Mouse (Mus musculus): ENCODE data around the gene Cdk6. TPM values are rescaled to one million over a fixed set of nuclear protein-coding genes. Genes with fewer than 3 reads are reported as not detected.

Gene Cdk6
- polyA plus RNA-seq, 2 experiments, result 5.7 to 13.9 TPM

- Histone ChIP-seq H3K4me2 (ENCODE audit: low read depth) (peak overlapping the region; percentile 45), H3K4me1 (replicated peaks; ENCODE audit: control insufficient read depth in 2 of 2, insufficient read depth in 2 of 2, low read length in 1 of 2) (peaks cover 11 to 39% of the 10 kb centered on the region in 2 experiments), H3K36me3 (replicated peaks; ENCODE audit: control insufficient read depth, insufficient read depth, low read depth) (no peaks in the 10 kb centered on the region), H3K9ac (replicated peaks) (no peak overlapping the region), H3K27me3 (ENCODE audit: control insufficient read depth, insufficient read depth, low read length) (no peaks in the 10 kb centered on the region), H3K27ac (no peak overlapping the region; the same call in 1 of the 2 replicates), H3K4me3 (ENCODE audit: insufficient read depth in 1 of 2, low read depth in 2 of 2, low read length in 2 of 2) (no peak overlapping the region), H3K9me3 (ENCODE audit: control insufficient read depth, low read length) (no peaks in the 10 kb centered on the region)
- ATAC-seq (ENCODE audit: insufficient read depth) (0 out of 2 replicates have a peak, but pooled peaks have one; percentile 11), DNase-seq (ENCODE audit: low read depth in 3 of 3, low spot score in 3 of 3) (no peak)
- WGBS (ENCODE audit: insufficient replicate concordance), result 20% methylated on average over 8 of the region's 8 CpGs
- TF ChIP-seq EP300 (IDR thresholded peaks at IDR 0.05; ENCODE audit: low read depth), result no peak
- TF ChIP-seq CTCF (IDR thresholded peaks at IDR 0.05; ENCODE audit: low read depth), result no peak
These were observed 160.3 kb downstream of the Cdk6 start for GRCm38 (mm10) chr5:3501564-3502001.

DNA sequence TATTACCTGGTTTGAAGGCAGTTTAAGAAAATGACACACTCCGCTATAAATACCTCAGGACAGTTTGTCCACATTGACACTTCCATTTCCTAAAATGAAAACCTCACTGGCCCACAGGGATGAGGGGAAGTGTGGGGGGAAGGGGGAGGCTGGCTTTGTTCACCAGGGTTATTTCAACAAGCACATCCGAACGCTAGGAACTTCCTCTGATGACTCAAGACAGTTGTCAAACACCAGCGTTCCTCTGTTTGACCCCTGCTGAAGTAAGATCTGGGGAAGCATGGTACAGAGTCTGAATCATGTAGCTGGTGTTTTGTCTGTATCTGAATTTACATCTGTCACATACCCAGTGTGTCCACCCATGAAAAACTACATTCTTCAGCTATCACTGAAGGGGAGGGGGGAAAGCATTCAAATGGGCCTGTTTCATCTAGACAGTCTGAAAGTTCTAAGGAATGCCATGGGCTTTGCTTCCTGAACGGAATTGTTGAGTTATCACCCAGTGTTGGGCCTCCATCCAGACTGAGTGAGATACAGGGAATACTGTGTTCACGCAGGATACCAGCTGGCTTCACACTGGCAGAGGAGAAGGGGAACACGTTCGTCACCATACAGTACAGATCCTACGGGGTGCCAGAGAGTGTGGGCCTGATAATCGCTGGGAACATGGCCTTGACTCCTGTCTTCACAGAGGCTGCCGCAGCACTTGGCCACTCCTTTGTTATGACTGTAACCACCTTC lies 161.5 kb downstream of the Cdk6 start:
- TF ChIP-seq CTCF (IDR thresholded peaks at IDR 0.05; ENCODE audit: low read depth) (no peak), EP300 (IDR thresholded peaks at IDR 0.05; ENCODE audit: low read depth) (peak; percentile 33; the same call in 1 of the 2 replicates)
- Histone ChIP-seq H3K4me3 (ENCODE audit: insufficient read depth in 1 of 2, low read depth in 2 of 2, low read length in 2 of 2) (no peak overlapping the region), H3K4me2 (ENCODE audit: low read depth) (no peak overlapping the region), H3K9ac (replicated peaks) (no peak overlapping the region), H3K27ac (no peak overlapping the region), H3K9me3 (ENCODE audit: control insufficient read depth, low read length) (no peaks in the 10 kb centered on the region), H3K36me3 (replicated peaks; ENCODE audit: control insufficient read depth, insufficient read depth, low read depth) (no peaks in the 10 kb centered on the region), H3K27me3 (ENCODE audit: control insufficient read depth, insufficient read depth, low read length) (no peaks in the 10 kb centered on the region), H3K4me1 (replicated peaks; ENCODE audit: control insufficient read depth in 2 of 2, insufficient read depth in 2 of 2, low read length in 1 of 2) (peaks cover 11 to 39% of the 10 kb centered on the region in 2 experiments)
- ATAC-seq (ENCODE audit: insufficient read depth) (peak; percentile 47; the same call in 1 of the 2 replicates), DNase-seq (ENCODE audit: low read depth in 3 of 3, low spot score in 3 of 3) (no peak)
- 26% methylated on average over 11 of the region's 11 CpGs for WGBS (ENCODE audit: insufficient replicate concordance)

- ATAC-seq (ENCODE audit: insufficient read depth), result no peak
- no peak overlapping the region for H3K4me3 ChIP-seq (ENCODE audit: insufficient read depth in 1 of 2, low read depth in 2 of 2, low read length in 2 of 2)
- no peak for DNase-seq (ENCODE audit: low read depth in 3 of 3, low spot score in 3 of 3)
- H3K4me1 ChIP-seq (replicated peaks; ENCODE audit: control insufficient read depth in 2 of 2, insufficient read depth in 2 of 2, low read length in 1 of 2), result peaks cover 11 to 40% of the 10 kb centered on the region in 2 experiments
- H3K36me3 ChIP-seq (replicated peaks; ENCODE audit: control insufficient read depth, insufficient read depth, low read depth), result no peaks in the 10 kb centered on the region
- H3K9me3 ChIP-seq (ENCODE audit: control insufficient read depth, low read length), result no peaks in the 10 kb centered on the region
- no peak overlapping the region for H3K4me2 ChIP-seq (ENCODE audit: low read depth)
- H3K9ac ChIP-seq (replicated peaks), result no peak overlapping the region
- no peak for TF ChIP-seq EP300 (IDR thresholded peaks at IDR 0.05; ENCODE audit: low read depth)
- no peak for TF ChIP-seq CTCF (IDR thresholded peaks at IDR 0.05; ENCODE audit: low read depth)
- H3K27ac ChIP-seq, result no peak overlapping the region
- no peaks in the 10 kb centered on the region for H3K27me3 ChIP-seq (ENCODE audit: control insufficient read depth, insufficient read depth, low read length)
- 53% methylated on average over 4 of the region's 4 CpGs for WGBS (ENCODE audit: insufficient replicate concordance)
These were observed 162.1 kb downstream of the Cdk6 start for GRCm38 (mm10) chr5:3503373-3503772.

GRCm38 (mm10) chr5:3503836-3504323 lies 162.6 kb downstream of the Cdk6 start:
- H3K4me2 ChIP-seq (ENCODE audit: low read depth), result no peak overlapping the region
- no peak overlapping the region for H3K27ac ChIP-seq
- DNase-seq (ENCODE audit: low read depth in 3 of 3, low spot score in 3 of 3), result no peak
- no peaks in the 10 kb centered on the region for H3K9me3 ChIP-seq (ENCODE audit: control insufficient read depth, low read length)
- TF ChIP-seq EP300 (IDR thresholded peaks at IDR 0.05; ENCODE audit: low read depth) (no peak), CTCF (IDR thresholded peaks at IDR 0.05; ENCODE audit: low read depth) (no peak)
- no peak overlapping the region for H3K4me3 ChIP-seq (ENCODE audit: insufficient read depth in 1 of 2, low read depth in 2 of 2, low read length in 2 of 2)
- H3K9ac ChIP-seq (replicated peaks), result no peak overlapping the region
- no peaks in the 10 kb centered on the region for H3K27me3 ChIP-seq (ENCODE audit: control insufficient read depth, insufficient read depth, low read length)
- ATAC-seq (ENCODE audit: insufficient read depth), result no peak
- H3K4me1 ChIP-seq (replicated peaks; ENCODE audit: control insufficient read depth in 2 of 2, insufficient read depth in 2 of 2, low read length in 1 of 2), result peaks cover 11 to 41% of the 10 kb centered on the region in 2 experiments
- 61% methylated on average over 9 of the region's 9 CpGs for WGBS (ENCODE audit: insufficient replicate concordance)
- H3K36me3 ChIP-seq (replicated peaks; ENCODE audit: control insufficient read depth, insufficient read depth, low read depth), result no peaks in the 10 kb centered on the region

GRCm38 (mm10) chr5:3504453-3504852 lies 163.2 kb downstream of the Cdk6 start:
- Histone ChIP-seq H3K36me3 (replicated peaks; ENCODE audit: control insufficient read depth, insufficient read depth, low read depth) (no peaks in the 10 kb centered on the region), H3K4me2 (ENCODE audit: low read depth) (no peak overlapping the region), H3K4me3 (ENCODE audit: insufficient read depth in 1 of 2, low read depth in 2 of 2, low read length in 2 of 2) (no peak overlapping the region), H3K9me3 (ENCODE audit: control insufficient read depth, low read length) (no peaks in the 10 kb centered on the region), H3K9ac (replicated peaks) (no peak overlapping the region), H3K27ac (no peak overlapping the region), H3K27me3 (ENCODE audit: control insufficient read depth, insufficient read depth, low read length) (no peaks in the 10 kb centered on the region), H3K4me1 (replicated peaks; ENCODE audit: control insufficient read depth in 2 of 2, insufficient read depth in 2 of 2, low read length in 1 of 2) (peaks cover 11 to 41% of the 10 kb centered on the region in 2 experiments)
- no peak for TF ChIP-seq EP300 (IDR thresholded peaks at IDR 0.05; ENCODE audit: low read depth)
- no peak for TF ChIP-seq CTCF (IDR thresholded peaks at IDR 0.05; ENCODE audit: low read depth)
- DNase-seq (ENCODE audit: low read depth in 3 of 3, low spot score in 3 of 3) (no peak), ATAC-seq (ENCODE audit: insufficient read depth) (no peak)
- WGBS (ENCODE audit: insufficient replicate concordance), result 33% methylated on average over 4 of the region's 4 CpGs

Data from liver, embryonic 14.5 days (tissue).